Mouse (Mus musculus) C2C12 (cell line): ENCODE measurements around the gene Pycr1.
"Not testable (repeated sequence)": the region's sequence is repeated elsewhere in the genome, so short reads cannot be mapped to it uniquely, and the experiment has no call there.

Experiments used
- MYOD1 ChIP-seq: IDR thresholded peaks from one replicate; pipeline ENCODE4 v1.6.1; 2011; ENCODE audit warnings: low read depth; ENCODE audit not compliant: control insufficient read depth, insufficient read length
- MYOG ChIP-seq: IDR thresholded peaks from one replicate; pipeline ENCODE4 v1.6.1; 2011; ENCODE audit not compliant: control insufficient read depth, insufficient read length; ENCODE audit errors: extremely low read depth

DNA sequence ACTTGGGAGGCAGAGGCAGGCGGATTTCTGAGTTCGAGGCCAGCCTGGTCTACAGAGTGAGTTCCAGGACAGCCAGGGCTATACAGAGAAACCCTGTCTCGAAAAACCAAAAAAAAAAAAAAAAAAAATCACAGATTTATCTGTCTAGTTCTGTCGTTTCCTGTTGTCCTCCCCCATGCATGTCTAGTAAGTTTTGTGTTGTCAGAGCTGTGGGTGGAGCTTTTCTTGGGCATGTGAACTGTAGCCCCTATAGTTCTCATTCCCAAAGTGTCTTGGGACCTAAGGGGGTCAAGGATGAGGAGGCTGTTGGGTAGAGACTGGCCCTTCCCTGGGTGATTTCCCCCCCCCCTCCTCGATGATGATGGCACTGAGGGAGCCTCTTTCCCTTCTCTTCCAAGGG lies 32.3 kb upstream of the Pycr1 start:
- TF ChIP-seq MYOG, MYOD1: not testable (repeated sequence)
